Mouse (Mus musculus) liver, adult 10 weeks (tissue): ENCODE results near the gene Nr5a2. TPM values are rescaled to one million over a fixed set of nuclear protein-coding genes. Genes with fewer than 3 reads are reported as not detected.

Experiments
- polyA plus RNA-seq: library from polyadenylated mRNA; stranded (reverse); fragments of 350-450 nt; fragmentation: Illumina TruSeq; extraction: RNeasy Lipid Tissue Mini Kit (QIAGEN cat#74804); gene quantifications from one replicate; pipeline ENCODE4 v1.2.3, GENCODE M21; 2014; ENCODE audit warnings: low read depth, low replicate concordance

Nr5a2 gene
- polyA plus RNA-seq, result 57.3 TPM

DNA sequence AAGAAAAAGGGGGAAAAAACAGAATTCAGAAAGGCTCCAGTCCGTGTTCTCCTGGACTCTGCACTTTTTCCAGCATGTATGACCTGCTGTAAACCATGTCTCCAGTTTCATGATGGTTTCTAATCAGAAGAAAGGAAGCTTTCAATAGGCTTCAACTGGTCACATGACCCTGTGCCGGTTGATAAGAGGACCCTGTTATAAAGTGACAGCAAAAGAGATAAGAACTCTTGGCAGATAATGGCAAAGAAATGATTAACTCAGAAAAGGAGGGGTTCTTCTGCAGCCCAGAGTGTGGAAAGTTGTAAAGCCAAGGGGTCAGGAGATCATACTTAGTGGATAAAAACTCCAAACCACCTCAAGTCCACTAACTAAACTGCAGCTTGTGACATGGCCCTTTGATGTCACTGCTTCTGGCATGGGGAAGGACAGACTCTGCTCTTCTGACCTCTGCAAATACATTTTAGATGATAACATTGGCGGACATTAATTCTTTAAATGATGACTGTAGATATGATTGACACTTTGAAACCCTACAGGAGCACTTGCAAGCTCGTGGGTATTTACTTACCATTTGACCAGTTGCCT is at the start of gene Nr5a2:
Nr5a2 (minus strand) TSS at position 21 of the 585 bp plus-strand sequence.

